Mouse (Mus musculus): ENCODE measurements around the gene Ube3b.

Ube3b gene

GRCm38 (mm10) chr5:114380209-114381012 is at the start of gene Ube3b, which contains the start of gene Kctd10:
Gene Ube3b (plus strand): TSS chr5:114380607.
Gene Kctd10 (minus strand): TSS chr5:114380508.
- peak; percentile 94 for DNase-seq (ENCODE audit: low read depth, low spot score)

GRCm38 (mm10) chr5:114342996-114343395 is 37.4 kb upstream of the Ube3b start:
- no peak for DNase-seq (ENCODE audit: low read depth, low spot score)

- no peak for DNase-seq (ENCODE audit: low read depth, low spot score)
Observed at GRCm38 (mm10) chr5:114343612-114344011, 36.8 kb upstream of the Ube3b start.

- DNase-seq (ENCODE audit: low read depth, low spot score) = peak; percentile 53
Observed at GRCm38 (mm10) chr5:114345538-114345937, 34.9 kb upstream of the Ube3b start.

GRCm38 (mm10) chr5:114347005-114347404 is 33.4 kb upstream of the Ube3b start:
- DNase-seq (ENCODE audit: low read depth, low spot score) = no peak

GRCm38 (mm10) chr5:114351490-114351889 is 28.9 kb upstream of the Ube3b start:
- peak; percentile 42 for DNase-seq (ENCODE audit: low read depth, low spot score)

- peak; percentile 77 for DNase-seq (ENCODE audit: low read depth, low spot score)
Observed at GRCm38 (mm10) chr5:114356250-114356935, 24.0 kb upstream of the Ube3b start.

GRCm38 (mm10) chr5:114356936-114357751 is 23.3 kb upstream of the Ube3b start:
- DNase-seq (ENCODE audit: low read depth, low spot score) = no peak

GRCm38 (mm10) chr5:114358833-114359232 is 21.6 kb upstream of the Ube3b start:
- DNase-seq (ENCODE audit: low read depth, low spot score) = no peak

GRCm38 (mm10) chr5:114359586-114359985 is 20.8 kb upstream of the Ube3b start:
- DNase-seq (ENCODE audit: low read depth, low spot score) = no peak

GRCm38 (mm10) chr5:114360968-114361367 is 19.4 kb upstream of the Ube3b start:
- DNase-seq (ENCODE audit: low read depth, low spot score) = no peak

- DNase-seq (ENCODE audit: low read depth, low spot score) = no peak
Observed at GRCm38 (mm10) chr5:114365043-114365752, 15.2 kb upstream of the Ube3b start.

- no peak for DNase-seq (ENCODE audit: low read depth, low spot score)
Observed at GRCm38 (mm10) chr5:114368121-114368520, 12.3 kb upstream of the Ube3b start.

- DNase-seq (ENCODE audit: low read depth, low spot score) = no peak
Observed at GRCm38 (mm10) chr5:114368803-114369496, 11.5 kb upstream of the Ube3b start.

GRCm38 (mm10) chr5:114369921-114370320 is 10.5 kb upstream of the Ube3b start:
- DNase-seq (ENCODE audit: low read depth, low spot score) = no peak

GRCm38 (mm10) chr5:114370371-114370776 is 10.0 kb upstream of the Ube3b start:
- no peak for DNase-seq (ENCODE audit: low read depth, low spot score)

- no peak for DNase-seq (ENCODE audit: low read depth, low spot score)
Observed at GRCm38 (mm10) chr5:114371331-114371730, 9.1 kb upstream of the Ube3b start.

- no peak for DNase-seq (ENCODE audit: low read depth, low spot score)
Observed at GRCm38 (mm10) chr5:114371731-114372473, 8.5 kb upstream of the Ube3b start.

GRCm38 (mm10) chr5:114372565-114372964 is 7.8 kb upstream of the Ube3b start:
- DNase-seq (ENCODE audit: low read depth, low spot score) = no peak

GRCm38 (mm10) chr5:114373174-114373573 is 7.2 kb upstream of the Ube3b start:
- DNase-seq (ENCODE audit: low read depth, low spot score) = no peak
